Mouse (Mus musculus) hindbrain, embryonic 11.5 days (tissue): ENCODE results near the gene Aldh1b1. TPM values are rescaled to one million over a fixed set of nuclear protein-coding genes. Genes with fewer than 3 reads are reported as not detected.

Experiments
- ATAC-seq: fragments of 200-750 bp; cut with Nextera tagmentation; 2 replicates; pipeline ENCODE4 v1.8.0; 2017; ENCODE audit warnings: mild to moderate bottlenecking, moderate TSS enrichment, moderate library complexity; ENCODE audit not compliant: low FRiP score
- DNase-seq: peaks from one replicate; pipeline ENCODE4 v3.0.0-alpha.2; 2015; ENCODE audit warnings: low spot score
- H3K27ac ChIP-seq: fragments of 300-500 bp; sonication (generic); 2 replicates; pipeline ENCODE4 v1.5.1; 2014; ENCODE audit warnings: mild to moderate bottlenecking, low read depth, low read length
- H3K27me3 ChIP-seq: fragments of 300-500 bp; sonication (generic); 2 replicates; pipeline ENCODE4 v1.6.1; 2014; ENCODE audit warnings: mild to moderate bottlenecking, low read length, moderate library complexity, mixed read lengths; ENCODE audit not compliant: control insufficient read depth, insufficient read depth
- H3K36me3 ChIP-seq: fragments of 300-500 bp; sonication (generic); 2 replicates; pipeline ENCODE4 v1.6.1; 2014; ENCODE audit warnings: mild to moderate bottlenecking, low read length, moderate library complexity, mixed read lengths; ENCODE audit not compliant: control insufficient read depth, insufficient read depth
- H3K4me1 ChIP-seq: fragments of 300-500 bp; sonication (generic); replicated peaks from 2 replicates; pipeline ENCODE4 v1.6.1; 2014; ENCODE audit warnings: low read length, mixed read lengths; ENCODE audit not compliant: control insufficient read depth, insufficient read depth
- H3K4me2 ChIP-seq: fragments of 300-500 bp; sonication (generic); replicated peaks from 2 replicates; pipeline ENCODE4 v1.6.1; 2014; ENCODE audit warnings: mild to moderate bottlenecking, low read depth, low read length
- H3K4me3 ChIP-seq: fragments of 300-500 bp; sonication (generic); 2 replicates; pipeline ENCODE4 v1.5.1; 2014; ENCODE audit warnings: low read depth, low read length
- H3K9ac ChIP-seq: fragments of 300-500 bp; sonication (generic); 2 replicates; pipeline ENCODE4 v1.6.1; 2014; ENCODE audit warnings: low read depth, low read length
- H3K9me3 ChIP-seq: fragments of 300-500 bp; sonication (generic); 2 replicates; pipeline ENCODE4 v1.6.1; 2016; ENCODE audit warnings: low read length; ENCODE audit not compliant: control insufficient read depth
- WGBS: fragments of 180-500 bp; shearing (Covaris S2); extraction: QIAGEN DNeasy Blood & Tissue Kit; methylation state at CpG from one replicate; pipeline ENCODE4 v1.1.7; 2014; 5-methylcytosine and 5-hydroxymethylcytosine counted together
- polyA plus RNA-seq: library from polyadenylated mRNA; unstranded; fragments of >200 nt; fragmentation: Nextera tagmentation; extraction: Ambion mirVana; gene quantifications from 2 replicates; pipeline ENCODE4 v1.2.1, GENCODE M21; 2014

Aldh1b1 gene
- 4.5 and 6.0 TPM in 2 replicates for polyA plus RNA-seq

GRCm38 (mm10) chr4:45798964-45799363, at the start of gene Aldh1b1:
Gene Aldh1b1 (plus strand): TSS chr4:45799022.
- ATAC-seq = peak; percentile 78
- no peaks in the 10 kb centered on the region for H3K27me3 ChIP-seq
- peak within 1 kb of the TSS; percentile 39 for H3K4me3 ChIP-seq
- H3K4me1 ChIP-seq = no peaks in the 10 kb centered on the region
- H3K4me2 ChIP-seq = peak within 1 kb of the TSS; percentile 69
- no peaks in the 10 kb centered on the region for H3K36me3 ChIP-seq
- peak; percentile 81 for DNase-seq
- peak within 1 kb of the TSS; percentile 61 for H3K9ac ChIP-seq
- peak within 1 kb of the TSS; percentile 58 for H3K27ac ChIP-seq
- under 1% methylated on average over 26 of the region's 26 CpGs for WGBS
- no peaks in the 10 kb centered on the region for H3K9me3 ChIP-seq

DNA sequence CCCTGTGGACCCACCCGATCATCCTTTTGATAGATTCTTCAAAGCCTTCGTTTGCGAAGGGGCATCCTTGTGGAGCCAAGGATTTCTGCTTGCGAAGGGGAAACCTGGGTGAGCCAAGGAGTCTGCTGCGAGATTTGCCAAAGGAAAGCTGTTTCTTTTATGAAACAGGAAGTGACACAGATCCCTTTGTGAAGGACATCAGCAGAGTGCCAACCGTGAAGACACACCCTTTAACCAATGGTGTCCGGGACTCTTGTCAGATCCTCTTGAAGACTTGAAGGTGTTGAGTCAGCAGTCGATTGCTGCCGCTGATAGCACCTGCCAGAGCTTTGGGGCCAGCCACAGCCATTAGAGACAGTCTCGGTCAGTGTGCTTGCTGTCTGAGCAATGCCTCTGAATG, 49.4 kb upstream of the Aldh1b1 start:
- 89% methylated on average over 10 of the region's 10 CpGs for WGBS
- H3K27ac ChIP-seq = no peak overlapping the region
- no peak overlapping the region for H3K9ac ChIP-seq
- no peaks in the 10 kb centered on the region; the same call in 1 of the 2 replicates for H3K4me1 ChIP-seq
- no peaks in the 10 kb centered on the region for H3K9me3 ChIP-seq
- no peaks in the 10 kb centered on the region for H3K27me3 ChIP-seq
- DNase-seq = no peak
- H3K4me3 ChIP-seq = no peak overlapping the region
- H3K36me3 ChIP-seq = no peaks in the 10 kb centered on the region
- H3K4me2 ChIP-seq = no peak overlapping the region
- no peak for ATAC-seq

DNA sequence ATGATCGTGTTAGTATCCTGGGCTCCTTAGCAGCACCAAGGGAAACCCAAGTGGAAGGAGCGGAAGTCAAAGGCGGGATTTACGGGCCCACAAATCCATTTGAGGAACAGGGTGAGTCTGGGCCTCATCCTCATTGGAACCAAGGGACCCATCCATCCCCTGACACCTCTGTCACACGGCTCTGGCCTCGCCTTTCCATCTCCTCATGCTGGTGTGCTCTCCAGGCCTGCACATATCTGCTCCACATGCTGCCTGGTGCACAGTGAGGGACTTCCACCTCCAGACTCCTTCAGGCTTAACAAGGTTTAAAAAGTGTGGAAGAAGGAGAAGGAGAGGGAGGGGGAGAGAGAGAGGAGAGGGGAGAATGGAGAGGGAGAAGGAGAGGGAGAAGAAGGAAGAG, 48.3 kb upstream of the Aldh1b1 start:
- Histone ChIP-seq H3K9me3 (no peaks in the 10 kb centered on the region), H3K9ac (no peak overlapping the region), H3K27ac (no peak overlapping the region), H3K4me2 (no peak overlapping the region), H3K36me3 (no peaks in the 10 kb centered on the region), H3K27me3 (no peaks in the 10 kb centered on the region), H3K4me1 (no peaks in the 10 kb centered on the region; the same call in 1 of the 2 replicates), H3K4me3 (no peak overlapping the region)
- DNase-seq (no peak), ATAC-seq (no peak)
- WGBS = 90% methylated on average over 6 of the region's 6 CpGs

GRCm38 (mm10) chr4:45753211-45753809, 45.5 kb upstream of the Aldh1b1 start:
- H3K4me2 ChIP-seq = no peak overlapping the region
- no peak for DNase-seq
- no peaks in the 10 kb centered on the region; the same call in 1 of the 2 replicates for H3K4me1 ChIP-seq
- WGBS = 46% methylated on average over 6 of the region's 6 CpGs
- no peaks in the 10 kb centered on the region for H3K9me3 ChIP-seq
- H3K36me3 ChIP-seq = no peaks in the 10 kb centered on the region
- no peaks in the 10 kb centered on the region for H3K27me3 ChIP-seq
- no peak overlapping the region for H3K27ac ChIP-seq
- no peak for ATAC-seq
- no peak overlapping the region for H3K4me3 ChIP-seq
- no peak overlapping the region for H3K9ac ChIP-seq

DNA sequence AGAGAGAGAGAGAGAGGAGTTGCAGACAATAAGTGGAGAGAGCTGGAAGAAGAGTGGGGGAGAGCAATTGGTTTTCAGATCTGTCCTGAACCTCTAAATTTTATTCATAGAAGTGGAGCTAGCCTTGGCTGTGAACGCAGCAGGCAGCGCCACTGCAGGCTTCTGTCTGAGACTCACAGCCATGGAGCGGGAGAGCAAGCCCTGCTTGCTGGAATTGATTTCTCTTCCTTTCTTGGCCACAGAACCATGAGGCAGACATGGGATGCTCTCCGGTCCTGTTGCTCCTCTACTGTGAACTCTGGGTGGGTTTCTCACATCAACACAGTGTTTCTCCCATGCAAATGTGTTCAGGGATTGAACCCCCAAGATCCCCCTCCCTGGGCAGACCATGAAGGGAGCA, 44.7 kb upstream of the Aldh1b1 start:
- Histone ChIP-seq H3K36me3 (no peaks in the 10 kb centered on the region), H3K4me3 (no peak overlapping the region), H3K9ac (no peak overlapping the region), H3K27ac (no peak overlapping the region), H3K4me1 (no peaks in the 10 kb centered on the region; the same call in 1 of the 2 replicates), H3K9me3 (no peaks in the 10 kb centered on the region), H3K4me2 (no peak overlapping the region), H3K27me3 (no peaks in the 10 kb centered on the region)
- 85% methylated on average over 4 of the region's 4 CpGs for WGBS
- ATAC-seq (no peak), DNase-seq (no peak)

- H3K27me3 ChIP-seq = no peaks in the 10 kb centered on the region
- ATAC-seq = no peak
- DNase-seq = no peak
- no peak overlapping the region for H3K9ac ChIP-seq
- no peak overlapping the region for H3K4me2 ChIP-seq
- no peaks in the 10 kb centered on the region for H3K9me3 ChIP-seq
- no peaks in the 10 kb centered on the region for H3K36me3 ChIP-seq
- 67% methylated on average over 9 of the region's 9 CpGs for WGBS
- H3K27ac ChIP-seq = no peak overlapping the region
- H3K4me1 ChIP-seq = no peaks in the 10 kb centered on the region; the same call in 1 of the 2 replicates
- H3K4me3 ChIP-seq = no peak overlapping the region
Observed at GRCm38 (mm10) chr4:45755097-45755496, 43.7 kb upstream of the Aldh1b1 start.

DNA sequence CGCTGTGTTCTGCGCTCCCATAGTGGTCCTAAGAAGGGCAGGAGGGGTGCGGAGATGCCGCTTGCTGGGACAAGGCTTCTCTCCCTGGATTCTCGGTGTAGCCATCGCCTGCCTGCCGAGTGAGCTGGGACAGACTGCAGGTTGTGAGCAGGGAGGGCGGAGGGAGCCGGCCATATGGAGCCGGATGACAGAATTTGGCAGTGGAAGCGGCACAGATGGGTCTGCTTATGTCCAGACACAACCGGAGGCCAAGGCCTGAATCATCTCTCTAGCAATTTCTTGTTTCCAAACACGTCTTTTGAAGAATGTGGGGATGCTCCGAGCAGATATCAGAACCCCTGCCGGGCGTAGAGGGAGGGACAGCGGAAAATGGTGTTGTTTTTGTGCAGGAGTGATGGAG, 42.9 kb upstream of the Aldh1b1 start:
- Histone ChIP-seq H3K4me2 (no peak overlapping the region), H3K4me3 (no peak overlapping the region), H3K36me3 (no peaks in the 10 kb centered on the region), H3K9me3 (no peaks in the 10 kb centered on the region), H3K9ac (no peak overlapping the region), H3K27me3 (no peaks in the 10 kb centered on the region), H3K27ac (no peak overlapping the region), H3K4me1 (no peaks in the 10 kb centered on the region; the same call in 1 of the 2 replicates)
- ATAC-seq (no peak), DNase-seq (no peak)
- WGBS = 59% methylated on average over 17 of the region's 17 CpGs

DNA sequence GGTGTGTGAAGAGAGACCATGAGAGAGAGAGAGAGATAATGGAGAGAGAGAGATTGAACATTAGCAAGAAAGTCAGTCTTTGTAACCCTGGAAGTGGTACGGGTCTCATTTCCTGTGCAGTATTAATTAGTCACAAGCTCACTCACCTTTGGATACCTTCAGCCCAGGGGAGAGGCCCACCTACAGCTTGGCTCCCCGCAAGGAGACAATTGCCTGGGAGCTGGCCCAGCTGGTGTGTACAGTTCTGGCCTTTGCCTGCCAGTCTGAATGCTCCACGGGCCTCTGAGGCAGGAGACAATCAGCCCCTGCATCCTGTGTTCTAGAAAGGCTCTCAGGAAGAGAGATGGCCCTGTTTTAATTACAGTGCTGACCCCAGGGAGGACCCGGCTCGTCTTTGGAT, 40.9 kb upstream of the Aldh1b1 start:
- no peaks in the 10 kb centered on the region for H3K9me3 ChIP-seq
- no peak overlapping the region for H3K4me3 ChIP-seq
- H3K27me3 ChIP-seq = peaks cover 6% of the 10 kb centered on the region; the same call in 1 of the 2 replicates
- ATAC-seq (no peak), DNase-seq (no peak)
- 61% methylated on average over 5 of the region's 5 CpGs for WGBS
- no peak overlapping the region for H3K27ac ChIP-seq
- no peaks in the 10 kb centered on the region for H3K36me3 ChIP-seq
- H3K4me2 ChIP-seq = no peak overlapping the region
- no peaks in the 10 kb centered on the region; the same call in 1 of the 2 replicates for H3K4me1 ChIP-seq
- H3K9ac ChIP-seq = no peak overlapping the region

DNA sequence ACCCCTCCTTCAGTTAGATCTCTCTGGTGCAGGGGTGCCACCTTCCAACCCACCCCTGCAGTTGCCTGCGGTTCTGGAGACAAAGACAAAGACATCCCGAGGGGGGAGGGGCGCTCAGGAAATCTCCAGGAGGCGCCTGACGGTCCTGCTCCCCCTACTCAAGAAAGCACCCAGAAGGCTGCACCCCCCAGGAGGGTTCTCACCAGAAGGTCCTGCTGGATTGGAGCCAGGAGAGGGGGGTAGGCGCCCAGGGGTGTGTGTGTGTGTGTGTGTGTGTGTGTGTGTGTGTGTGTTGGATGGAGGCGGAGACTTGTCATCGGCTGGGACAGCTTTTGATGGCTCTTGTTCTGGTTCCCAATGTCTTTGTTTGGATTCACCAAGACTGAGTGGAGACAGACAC, 39.4 kb upstream of the Aldh1b1 start:
- 69% methylated on average over 8 of the region's 8 CpGs for WGBS
- DNase-seq (no peak), ATAC-seq (no peak)
- Histone ChIP-seq H3K4me1 (peaks cover 8% of the 10 kb centered on the region), H3K4me3 (no peak overlapping the region), H3K9me3 (no peaks in the 10 kb centered on the region), H3K36me3 (no peaks in the 10 kb centered on the region), H3K27ac (no peak overlapping the region), H3K27me3 (peaks cover 9% of the 10 kb centered on the region; the same call in 1 of the 2 replicates), H3K4me2 (no peak overlapping the region), H3K9ac (no peak overlapping the region)
